Mouse (Mus musculus) hindbrain, embryonic 12.5 days (tissue): ENCODE results near the gene Msmp. TPM values are rescaled to one million over a fixed set of nuclear protein-coding genes. Genes with fewer than 3 reads are reported as not detected.

Experiments
- ATAC-seq: fragments of 200-750 bp; cut with Nextera tagmentation; 2 replicates; pipeline ENCODE4 v1.8.0; 2017; ENCODE audit warnings: moderate TSS enrichment; ENCODE audit not compliant: low FRiP score
- H3K27ac ChIP-seq: fragments of 300-500 bp; sonication (generic); 2 replicates; pipeline ENCODE4 v1.5.1; 2016; ENCODE audit warnings: mild to moderate bottlenecking
- H3K27me3 ChIP-seq: fragments of 300-500 bp; sonication (generic); 2 replicates; pipeline ENCODE4 v1.6.1; 2016; ENCODE audit warnings: mild to moderate bottlenecking
- H3K36me3 ChIP-seq: fragments of 300-500 bp; sonication (generic); 2 replicates; pipeline ENCODE4 v1.6.1; 2016; ENCODE audit warnings: mild to moderate bottlenecking
- H3K4me1 ChIP-seq: fragments of 300-500 bp; sonication (generic); 2 replicates; pipeline ENCODE4 v1.6.1; 2016
- H3K4me2 ChIP-seq: fragments of 300-500 bp; sonication (generic); replicated peaks from 2 replicates; pipeline ENCODE4 v1.6.1; 2016; ENCODE audit warnings: mild to moderate bottlenecking
- H3K4me3 ChIP-seq: fragments of 300-500 bp; sonication (generic); 2 replicates; pipeline ENCODE4 v1.5.1; 2016; ENCODE audit warnings: mild to moderate bottlenecking
- H3K9ac ChIP-seq: fragments of 300-500 bp; sonication (generic); 2 replicates; pipeline ENCODE4 v1.6.1; 2016; ENCODE audit warnings: mild to moderate bottlenecking, moderate library complexity
- H3K9me3 ChIP-seq: fragments of 300-500 bp; sonication (generic); replicated peaks from 2 replicates; pipeline ENCODE4 v1.6.1; 2016; ENCODE audit warnings: mild to moderate bottlenecking
- WGBS: fragments of 180-500 bp; shearing (Covaris S2); methylation state at CpG from one replicate; pipeline ENCODE4 v1.1.7; 2016; 5-methylcytosine and 5-hydroxymethylcytosine counted together
- polyA plus RNA-seq: library from polyadenylated mRNA; unstranded; fragments of >200 nt; fragmentation: Nextera tagmentation; extraction: Ambion mirVana; gene quantifications from 2 replicates; pipeline ENCODE4 v1.2.1, GENCODE M21; 2016

The Msmp gene
- polyA plus RNA-seq = 2.4 and 4.0 TPM in 2 replicates

GRCm38 (mm10) chr4:43584444-43585416, at the start of gene Msmp:
TSS of gene Msmp (minus strand) at chr4:43584494.
- no peak for ATAC-seq
- H3K27ac ChIP-seq = no peak within 1 kb of the TSS
- H3K36me3 ChIP-seq = peaks cover 46% of the 10 kb centered on the region
- H3K4me1 ChIP-seq = peaks cover 4% of the 10 kb centered on the region
- H3K9me3 ChIP-seq = no peaks in the 10 kb centered on the region
- no peak within 1 kb of the TSS for H3K9ac ChIP-seq
- no peak within 1 kb of the TSS for H3K4me2 ChIP-seq
- H3K27me3 ChIP-seq = no peaks in the 10 kb centered on the region
- no peak within 1 kb of the TSS for H3K4me3 ChIP-seq
- 73% methylated on average over 12 of the region's 12 CpGs for WGBS

- Histone ChIP-seq H3K9me3 (no peaks in the 10 kb centered on the region), H3K9ac (no peak overlapping the region), H3K27me3 (peaks cover 5% of the 10 kb centered on the region; the same call in 1 of the 2 replicates), H3K27ac (no peak overlapping the region), H3K36me3 (no peaks in the 10 kb centered on the region), H3K4me2 (peak overlapping the region; percentile 85), H3K4me3 (0 out of 2 replicates have a peak overlapping the region, but pooled peaks have one; percentile 7), H3K4me1 (peaks cover 43% of the 10 kb centered on the region)
- no peak for ATAC-seq
- 89% methylated on average over 2 of the region's 2 CpGs for WGBS
These were observed 49.4 kb upstream of the Msmp start for GRCm38 (mm10) chr4:43633736-43634135.

GRCm38 (mm10) chr4:43633296-43633695, 49.0 kb upstream of the Msmp start:
- ATAC-seq = no peak
- H3K27me3 ChIP-seq = peaks cover 5% of the 10 kb centered on the region; the same call in 1 of the 2 replicates
- no peaks in the 10 kb centered on the region for H3K9me3 ChIP-seq
- H3K4me2 ChIP-seq = peak overlapping the region; percentile 85
- peaks cover 43% of the 10 kb centered on the region for H3K4me1 ChIP-seq
- H3K27ac ChIP-seq = no peak overlapping the region
- no peak overlapping the region for H3K9ac ChIP-seq
- H3K4me3 ChIP-seq = 0 out of 2 replicates have a peak overlapping the region, but pooled peaks have one; percentile 7
- no peaks in the 10 kb centered on the region for H3K36me3 ChIP-seq
- WGBS = 72% methylated on average over 8 of the region's 8 CpGs

- H3K9ac ChIP-seq = peak overlapping the region; percentile 93
- WGBS = 40% methylated on average over 42 of the region's 42 CpGs
- peaks cover 5% of the 10 kb centered on the region; the same call in 1 of the 2 replicates for H3K27me3 ChIP-seq
- no peaks in the 10 kb centered on the region for H3K36me3 ChIP-seq
- no peaks in the 10 kb centered on the region for H3K9me3 ChIP-seq
- peak overlapping the region; percentile 68 for H3K4me3 ChIP-seq
- H3K4me2 ChIP-seq = peak overlapping the region; percentile 85
- peak; percentile 32; the same call in 1 of the 2 replicates for ATAC-seq
- peaks cover 43% of the 10 kb centered on the region for H3K4me1 ChIP-seq
- H3K27ac ChIP-seq = peak overlapping the region; percentile 92
These were observed 47.9 kb upstream of the Msmp start for GRCm38 (mm10) chr4:43631956-43632920.

- peak within 1 kb of the TSS; percentile 93 for H3K9ac ChIP-seq
- H3K4me1 ChIP-seq = peaks cover 43% of the 10 kb centered on the region
- H3K9me3 ChIP-seq = no peaks in the 10 kb centered on the region
- peak within 1 kb of the TSS; percentile 68 for H3K4me3 ChIP-seq
- H3K27ac ChIP-seq = peak within 1 kb of the TSS; percentile 92
- peaks cover 5% of the 10 kb centered on the region; the same call in 1 of the 2 replicates for H3K27me3 ChIP-seq
- WGBS = 1% methylated on average over 40 of the region's 70 CpGs
- H3K4me2 ChIP-seq = peak within 1 kb of the TSS; percentile 85
- ATAC-seq = peak; percentile 38; the same call in 1 of the 2 replicates
- no peaks in the 10 kb centered on the region for H3K36me3 ChIP-seq
These were observed 47.0 kb upstream of the Msmp start, which contains the start of gene Npr2 for GRCm38 (mm10) chr4:43631046-43631955. TSS of gene Npr2 (plus strand) at chr4:43631935.

GRCm38 (mm10) chr4:43630671-43631045, 46.4 kb upstream of the Msmp start:
- no peaks in the 10 kb centered on the region for H3K36me3 ChIP-seq
- peak overlapping the region; percentile 68 for H3K4me3 ChIP-seq
- peak; percentile 20 for ATAC-seq
- no peaks in the 10 kb centered on the region for H3K9me3 ChIP-seq
- peak overlapping the region; percentile 92 for H3K27ac ChIP-seq
- H3K4me2 ChIP-seq = peak overlapping the region; percentile 85
- no peak overlapping the region for H3K9ac ChIP-seq
- WGBS = 16% methylated on average over 5 of the region's 5 CpGs
- H3K27me3 ChIP-seq = peaks cover 5% of the 10 kb centered on the region; the same call in 1 of the 2 replicates
- H3K4me1 ChIP-seq = peaks cover 38% of the 10 kb centered on the region

GRCm38 (mm10) chr4:43630030-43630581, 45.8 kb upstream of the Msmp start:
- H3K9ac ChIP-seq = peak overlapping the region; percentile 38; the same call in 1 of the 2 replicates
- peak overlapping the region; percentile 36 for H3K4me2 ChIP-seq
- H3K9me3 ChIP-seq = peaks cover 6% of the 10 kb centered on the region; the same call in 1 of the 2 replicates
- H3K27ac ChIP-seq = peak overlapping the region; percentile 92
- WGBS = 3% methylated on average over 5 of the region's 5 CpGs
- no peak overlapping the region for H3K4me3 ChIP-seq
- no peaks in the 10 kb centered on the region for H3K36me3 ChIP-seq
- peaks cover 5% of the 10 kb centered on the region; the same call in 1 of the 2 replicates for H3K27me3 ChIP-seq
- peaks cover 37% of the 10 kb centered on the region for H3K4me1 ChIP-seq
- ATAC-seq = peak; percentile 72

GRCm38 (mm10) chr4:43629106-43629817, 45.0 kb upstream of the Msmp start:
- WGBS = 45% methylated on average over 20 of the region's 20 CpGs
- ATAC-seq = 0 out of 2 replicates have a peak, but pooled peaks have one; percentile 35

GRCm38 (mm10) chr4:43620146-43620778, 36.0 kb upstream of the Msmp start:
- Histone ChIP-seq H3K9me3 (peaks cover 3% of the 10 kb centered on the region; the same call in 1 of the 2 replicates), H3K27ac (no peak overlapping the region), H3K4me2 (no peak overlapping the region), H3K4me3 (no peak overlapping the region), H3K9ac (no peak overlapping the region), H3K4me1 (no peaks in the 10 kb centered on the region), H3K27me3 (no peaks in the 10 kb centered on the region), H3K36me3 (no peaks in the 10 kb centered on the region)
- ATAC-seq = no peak
- 90% methylated on average over 4 of the region's 4 CpGs for WGBS

More at GRCm38 (mm10) chr4:43629106-43629817, 45.0 kb upstream of the Msmp start:
- 0 out of 2 replicates have a peak overlapping the region, but pooled peaks have one; percentile 13 for H3K4me2 ChIP-seq
- no peak overlapping the region for H3K9ac ChIP-seq
- peaks cover 5% of the 10 kb centered on the region; the same call in 1 of the 2 replicates for H3K27me3 ChIP-seq
- H3K9me3 ChIP-seq = peaks cover 7% of the 10 kb centered on the region; the same call in 1 of the 2 replicates
- no peak overlapping the region for H3K4me3 ChIP-seq
- H3K36me3 ChIP-seq = no peaks in the 10 kb centered on the region
- no peak overlapping the region for H3K27ac ChIP-seq
- H3K4me1 ChIP-seq = peaks cover 37% of the 10 kb centered on the region
